Mouse (Mus musculus) layer of hippocampus, adult 11-12 months (tissue): ENCODE results near the gene Tm7sf3.

Experiments used
- DNase-seq: peaks from one replicate; pipeline ENCODE4 v3.0.0; 2022; ENCODE audit warnings: low spot score

Gene Tm7sf3

GRCm38 (mm10) chr6:146642276-146643183, at the start of gene Tm7sf3, which contains the start of gene Med21:
Gene Tm7sf3, minus strand, starts transcription at chr6:146642824.
Gene Med21, plus strand, starts transcription at chr6:146642547.
- DNase-seq = peak; percentile 97

- no peak for DNase-seq
Measured at GRCm38 (mm10) chr6:146688861-146689260, 46.2 kb upstream of the Tm7sf3 start.

- DNase-seq = no peak
Measured at GRCm38 (mm10) chr6:146688010-146688409, 45.4 kb upstream of the Tm7sf3 start.

- no peak for DNase-seq
Measured at GRCm38 (mm10) chr6:146686463-146687196, 44.0 kb upstream of the Tm7sf3 start.

GRCm38 (mm10) chr6:146685781-146686308, 43.2 kb upstream of the Tm7sf3 start:
- peak; percentile 19 for DNase-seq

- DNase-seq = no peak
Measured at GRCm38 (mm10) chr6:146683881-146684280, 41.3 kb upstream of the Tm7sf3 start.

GRCm38 (mm10) chr6:146678136-146679070, 35.8 kb upstream of the Tm7sf3 start:
- DNase-seq = no peak

- DNase-seq = no peak
Measured at GRCm38 (mm10) chr6:146676904-146677303, 34.3 kb upstream of the Tm7sf3 start.

GRCm38 (mm10) chr6:146674881-146675536, 32.4 kb upstream of the Tm7sf3 start:
- peak; percentile 27 for DNase-seq

GRCm38 (mm10) chr6:146674420-146674819, 31.8 kb upstream of the Tm7sf3 start:
- DNase-seq = no peak

- no peak for DNase-seq
Measured at GRCm38 (mm10) chr6:146673696-146674095, 31.1 kb upstream of the Tm7sf3 start.

GRCm38 (mm10) chr6:146672106-146672505, 29.5 kb upstream of the Tm7sf3 start:
- no peak for DNase-seq

- peak; percentile 20 for DNase-seq
Measured at GRCm38 (mm10) chr6:146670956-146671855, 28.6 kb upstream of the Tm7sf3 start.

- DNase-seq = no peak
Measured at GRCm38 (mm10) chr6:146668606-146669005, 26.0 kb upstream of the Tm7sf3 start.

- DNase-seq = no peak
Measured at GRCm38 (mm10) chr6:146666811-146667210, 24.2 kb upstream of the Tm7sf3 start.

- DNase-seq = no peak
Measured at GRCm38 (mm10) chr6:146665408-146665807, 22.8 kb upstream of the Tm7sf3 start.

- no peak for DNase-seq
Measured at GRCm38 (mm10) chr6:146664917-146665316, 22.3 kb upstream of the Tm7sf3 start.

- DNase-seq = no peak
Measured at GRCm38 (mm10) chr6:146664116-146664515, 21.5 kb upstream of the Tm7sf3 start.

- DNase-seq = peak; percentile 41
Measured at GRCm38 (mm10) chr6:146662679-146663078, 20.1 kb upstream of the Tm7sf3 start.

GRCm38 (mm10) chr6:146661655-146662054, 19.0 kb upstream of the Tm7sf3 start:
- DNase-seq = no peak
